Mouse (Mus musculus) C2C12 (cell line): Measurements from ENCODE around the gene Ercc6.

Experiments
- CTCF ChIP-seq: IDR thresholded peaks from one replicate; pipeline ENCODE4 v1.5.1; 2011; ENCODE audit not compliant: control insufficient read depth, insufficient read depth, insufficient read length
- MAX ChIP-seq: IDR thresholded peaks from one replicate; pipeline ENCODE4 v1.6.1; 2011; ENCODE audit warnings: mild to moderate bottlenecking, control low read depth
- MYOG ChIP-seq: IDR thresholded peaks from one replicate; pipeline ENCODE4 v1.6.1; 2011; ENCODE audit not compliant: control insufficient read depth, insufficient read length; ENCODE audit errors: extremely low read depth
- USF1 ChIP-seq: IDR thresholded peaks from one replicate; pipeline ENCODE4 v1.6.1; 2011; ENCODE audit warnings: low read depth, mild to moderate bottlenecking, control low read depth, moderate library complexity

GRCm38 (mm10) chr14:32536763-32537162 is 23.4 kb downstream of the Ercc6 start:
- TF ChIP-seq MAX (no peak), USF1 (no peak), CTCF (no peak), MYOG (no peak)
